Mouse (Mus musculus): ENCODE data around the gene Mef2d. TPM values are rescaled to one million over a fixed set of nuclear protein-coding genes. Genes with fewer than 3 reads are reported as not detected.

The Mef2d gene
- polyA plus RNA-seq, 1 experiment: 2.6 TPM

DNA sequence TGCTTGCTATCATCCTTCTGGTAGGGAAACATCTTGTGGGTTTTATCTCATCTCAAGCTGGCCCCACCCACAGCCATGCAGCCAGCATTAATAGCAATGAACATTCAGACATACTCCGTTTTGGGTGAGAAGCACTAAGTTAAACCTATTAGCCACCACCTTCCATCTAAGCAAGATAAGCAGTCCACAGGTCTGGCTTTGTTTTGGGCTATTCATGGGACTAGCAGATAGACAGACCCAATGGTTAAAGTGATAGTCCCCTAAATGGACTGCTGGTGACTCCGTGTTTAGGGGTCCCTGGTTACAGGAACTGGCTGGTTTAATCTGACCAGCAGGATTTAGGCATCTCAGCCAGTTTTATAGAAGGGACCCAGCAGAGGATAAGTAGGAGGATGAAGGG, 70.8 kb downstream of the Mef2d start:
- H3K36me3 ChIP-seq (ENCODE audit: control insufficient read depth): no peaks in the 10 kb centered on the region
- peaks cover 98% of the 10 kb centered on the region for H3K27me3 ChIP-seq (ENCODE audit: control insufficient read depth)
- H3K9me3 ChIP-seq (ENCODE audit: control insufficient read depth, low read length): peaks cover 15% of the 10 kb centered on the region; the same call in 1 of the 2 replicates
- no peak for TF ChIP-seq TAL1 (IDR thresholded peaks at IDR 0.05; ENCODE audit: low read length)
- TF ChIP-seq GATA1 (IDR thresholded peaks at IDR 0.05; ENCODE audit: low read length): no peak
- H3K4me1 ChIP-seq (ENCODE audit: control insufficient read depth): peaks cover 26% of the 10 kb centered on the region
- H3K4me3 ChIP-seq (replicated peaks): no peak overlapping the region

GRCm38 (mm10) chr3:88214197-88214938, 72.2 kb downstream of the Mef2d start:
- Histone ChIP-seq H3K4me3 (replicated peaks) (no peak overlapping the region), H3K27me3 (ENCODE audit: control insufficient read depth) (peaks cover 98% of the 10 kb centered on the region), H3K36me3 (ENCODE audit: control insufficient read depth) (no peaks in the 10 kb centered on the region), H3K9me3 (ENCODE audit: control insufficient read depth, low read length) (peaks cover 15% of the 10 kb centered on the region; the same call in 1 of the 2 replicates), H3K4me1 (ENCODE audit: control insufficient read depth) (peaks cover 26% of the 10 kb centered on the region)
- no peak for TF ChIP-seq GATA1 (IDR thresholded peaks at IDR 0.05; ENCODE audit: low read length)
- no peak for TF ChIP-seq TAL1 (IDR thresholded peaks at IDR 0.05; ENCODE audit: low read length)

DNA sequence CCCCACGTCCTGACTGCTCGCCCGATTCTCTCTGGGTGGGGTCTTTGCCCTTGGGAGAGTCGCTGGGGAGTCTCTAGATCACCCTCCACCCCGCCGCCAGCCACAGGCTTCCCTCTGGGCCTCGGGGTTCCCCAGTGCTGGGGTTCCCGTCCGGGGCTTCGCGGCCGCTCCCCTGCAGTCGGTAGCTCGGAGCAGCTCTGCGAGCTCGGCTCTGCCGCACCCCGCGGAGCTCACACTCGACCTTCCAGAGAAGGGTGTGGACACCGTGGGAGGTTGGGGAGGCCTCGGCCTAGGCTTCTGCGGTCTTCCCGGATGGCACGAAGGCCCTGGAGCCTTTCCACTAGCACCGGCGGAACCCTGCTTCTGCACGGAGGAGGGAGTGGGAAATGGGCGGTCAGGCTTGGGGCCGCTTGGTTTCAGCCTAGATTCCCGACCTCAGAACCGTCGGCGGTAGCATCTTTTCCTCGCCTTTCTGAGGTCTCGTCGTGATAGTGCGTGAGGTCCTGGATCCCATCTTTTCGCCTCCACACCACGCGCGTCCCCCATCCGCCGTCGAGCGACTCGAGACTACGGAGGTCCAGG, 72.9 kb downstream of the Mef2d start:
- Histone ChIP-seq H3K36me3 (ENCODE audit: control insufficient read depth) (no peaks in the 10 kb centered on the region), H3K27me3 (ENCODE audit: control insufficient read depth) (peaks cover 98% of the 10 kb centered on the region), H3K4me1 (ENCODE audit: control insufficient read depth) (peaks cover 26% of the 10 kb centered on the region), H3K4me3 (replicated peaks) (no peak overlapping the region), H3K9me3 (ENCODE audit: control insufficient read depth, low read length) (peaks cover 15% of the 10 kb centered on the region; the same call in 1 of the 2 replicates)
- TF ChIP-seq GATA1 (IDR thresholded peaks at IDR 0.05; ENCODE audit: low read length) (no peak), TAL1 (IDR thresholded peaks at IDR 0.05; ENCODE audit: low read length) (no peak)

- H3K27me3 ChIP-seq (ENCODE audit: control insufficient read depth): peaks cover 98% of the 10 kb centered on the region
- no peaks in the 10 kb centered on the region for H3K36me3 ChIP-seq (ENCODE audit: control insufficient read depth)
- no peak for TF ChIP-seq TAL1 (IDR thresholded peaks at IDR 0.05; ENCODE audit: low read length)
- no peak for TF ChIP-seq GATA1 (IDR thresholded peaks at IDR 0.05; ENCODE audit: low read length)
- H3K4me1 ChIP-seq (ENCODE audit: control insufficient read depth): peaks cover 26% of the 10 kb centered on the region
- no peak overlapping the region for H3K4me3 ChIP-seq (replicated peaks)
- H3K9me3 ChIP-seq (ENCODE audit: control insufficient read depth, low read length): peaks cover 15% of the 10 kb centered on the region; the same call in 1 of the 2 replicates
These were observed 73.4 kb downstream of the Mef2d start for GRCm38 (mm10) chr3:88215553-88216004.

GRCm38 (mm10) chr3:88216116-88216515, 73.9 kb downstream of the Mef2d start:
- peaks cover 15% of the 10 kb centered on the region; the same call in 1 of the 2 replicates for H3K9me3 ChIP-seq (ENCODE audit: control insufficient read depth, low read length)
- H3K27me3 ChIP-seq (ENCODE audit: control insufficient read depth): peaks cover 98% of the 10 kb centered on the region
- H3K36me3 ChIP-seq (ENCODE audit: control insufficient read depth): no peaks in the 10 kb centered on the region
- peaks cover 26% of the 10 kb centered on the region for H3K4me1 ChIP-seq (ENCODE audit: control insufficient read depth)
- TF ChIP-seq TAL1 (IDR thresholded peaks at IDR 0.05; ENCODE audit: low read length) (no peak), GATA1 (IDR thresholded peaks at IDR 0.05; ENCODE audit: low read length) (no peak)
- no peak overlapping the region for H3K4me3 ChIP-seq (replicated peaks)

DNA sequence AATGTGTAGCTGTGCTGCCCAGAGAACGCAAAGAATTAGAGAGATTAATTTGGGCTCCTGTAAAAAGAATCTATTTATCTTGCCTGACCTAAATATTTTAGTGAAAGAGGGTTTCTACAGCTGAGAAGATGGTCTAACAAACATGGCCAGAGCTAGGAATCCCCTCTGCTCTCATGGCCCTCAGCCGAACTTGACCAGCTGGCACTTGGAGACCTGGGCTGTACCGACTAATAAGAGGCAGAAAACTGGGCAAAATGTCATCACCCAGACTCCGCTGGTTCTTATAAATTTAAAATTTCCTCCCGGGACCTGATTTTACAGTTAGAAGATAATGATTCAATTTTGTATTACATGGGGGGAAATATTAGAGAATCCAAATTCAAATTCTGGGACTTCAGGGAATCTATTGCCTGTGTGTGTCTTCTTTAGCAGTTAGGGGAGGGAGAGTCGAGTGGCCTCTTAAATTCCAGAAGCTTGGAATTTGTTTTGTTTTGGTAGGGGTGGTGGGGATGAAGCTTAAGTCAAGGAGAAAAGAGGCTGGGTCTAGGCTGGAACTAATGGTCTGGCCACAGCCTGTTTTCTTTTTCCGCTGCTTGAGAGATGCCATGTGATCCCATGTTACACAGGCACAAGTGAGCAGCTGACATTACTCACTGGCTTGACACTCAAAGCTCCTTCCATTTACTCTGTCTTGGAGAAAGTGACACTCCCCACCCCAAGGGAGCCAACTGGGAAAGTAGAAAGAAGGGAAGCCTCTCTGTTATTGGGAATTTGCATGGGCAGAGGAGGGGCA, 74.6 kb downstream of the Mef2d start:
- H3K4me1 ChIP-seq (ENCODE audit: control insufficient read depth): peaks cover 26% of the 10 kb centered on the region
- no peaks in the 10 kb centered on the region for H3K36me3 ChIP-seq (ENCODE audit: control insufficient read depth)
- H3K9me3 ChIP-seq (ENCODE audit: control insufficient read depth, low read length): peaks cover 15% of the 10 kb centered on the region; the same call in 1 of the 2 replicates
- TF ChIP-seq GATA1 (IDR thresholded peaks at IDR 0.05; ENCODE audit: low read length) (no peak), TAL1 (IDR thresholded peaks at IDR 0.05; ENCODE audit: low read length) (no peak)
- no peak overlapping the region for H3K4me3 ChIP-seq (replicated peaks)
- H3K27me3 ChIP-seq (ENCODE audit: control insufficient read depth): peaks cover 98% of the 10 kb centered on the region

GRCm38 (mm10) chr3:88217679-88218078, 75.5 kb downstream of the Mef2d start:
- no peak for TF ChIP-seq GATA1 (IDR thresholded peaks at IDR 0.05; ENCODE audit: low read length)
- no peak for TF ChIP-seq TAL1 (IDR thresholded peaks at IDR 0.05; ENCODE audit: low read length)
- H3K27me3 ChIP-seq (ENCODE audit: control insufficient read depth): peaks cover 91% of the 10 kb centered on the region
- peaks cover 15% of the 10 kb centered on the region; the same call in 1 of the 2 replicates for H3K9me3 ChIP-seq (ENCODE audit: control insufficient read depth, low read length)
- H3K4me1 ChIP-seq (ENCODE audit: control insufficient read depth): peaks cover 19% of the 10 kb centered on the region
- H3K4me3 ChIP-seq (replicated peaks): no peak overlapping the region
- H3K36me3 ChIP-seq (ENCODE audit: control insufficient read depth): no peaks in the 10 kb centered on the region

DNA sequence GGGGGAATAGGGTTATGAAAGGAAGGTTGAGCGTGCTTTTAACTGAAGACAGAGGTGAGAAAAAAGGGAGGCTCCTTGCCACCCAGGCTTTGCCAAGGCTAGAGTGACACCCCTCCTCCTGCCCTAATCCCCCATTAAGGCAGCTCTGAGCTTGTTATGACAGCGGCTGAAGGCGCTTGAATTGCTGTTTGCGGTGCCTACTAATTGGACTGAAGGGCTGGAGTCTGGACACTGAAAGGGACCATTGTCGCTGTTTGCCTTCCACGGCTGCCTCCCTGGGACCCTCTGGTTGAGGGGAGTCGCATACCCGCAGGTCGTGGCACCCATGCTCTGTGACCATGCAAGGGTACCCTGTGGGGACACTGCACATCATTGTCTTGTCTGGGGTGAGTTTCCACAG, 77.8 kb downstream of the Mef2d start:
- no peak for TF ChIP-seq GATA1 (IDR thresholded peaks at IDR 0.05; ENCODE audit: low read length)
- no peak for TF ChIP-seq TAL1 (IDR thresholded peaks at IDR 0.05; ENCODE audit: low read length)
- H3K4me3 ChIP-seq (replicated peaks): no peak overlapping the region
- peaks cover 9% of the 10 kb centered on the region; the same call in 1 of the 2 replicates for H3K9me3 ChIP-seq (ENCODE audit: control insufficient read depth, low read length)
- H3K27me3 ChIP-seq (ENCODE audit: control insufficient read depth): peaks cover 78% of the 10 kb centered on the region
- no peaks in the 10 kb centered on the region for H3K36me3 ChIP-seq (ENCODE audit: control insufficient read depth)
- peaks cover 8% of the 10 kb centered on the region for H3K4me1 ChIP-seq (ENCODE audit: control insufficient read depth)
